Mouse (Mus musculus) neural tube, embryonic 15.5 days (tissue): ENCODE data around the gene Fam133b. TPM values are rescaled to one million over a fixed set of nuclear protein-coding genes. Genes with fewer than 3 reads are reported as not detected.

Experiments used
- polyA plus RNA-seq: library from polyadenylated mRNA; unstranded; fragments of >200 nt; fragmentation: Nextera tagmentation; extraction: Ambion mirVana; gene quantifications from 2 replicates; pipeline ENCODE4 v1.2.1, GENCODE M21; 2015

Gene Fam133b
- polyA plus RNA-seq, 1 experiment from 2014 or later = 23.6 TPM

Other genes with a start within 250 kb of the Fam133b start
- gene Cdk6, start 202.3 kb upstream of the Fam133b start, polyA plus RNA-seq = 13.3 and 32.5 TPM in 2 replicates
- 2.4 and 2.7 TPM in 2 replicates for gene 1700109H08Rik, start 27.7 kb downstream of the Fam133b start, polyA plus RNA-seq
- 23.3 and 24.9 TPM in 2 replicates for gene Pex1, start 52.2 kb downstream of the Fam133b start, polyA plus RNA-seq
- gene Rbm48, start 52.8 kb downstream of the Fam133b start, polyA plus RNA-seq = 13.5 and 14.0 TPM in 2 replicates
- gene Tmbim7, start 107.3 kb downstream of the Fam133b start, polyA plus RNA-seq = not detected in 2 replicates
- 60.7 and 61.3 TPM in 2 replicates for gene Gatad1, start 113.4 kb downstream of the Fam133b start, polyA plus RNA-seq